Mouse (Mus musculus) ES-E14 (cell line): Measurements from ENCODE around the gene Dnah1.

ENCODE experiments used
- MAFK ChIP-seq: IDR thresholded peaks from 2 replicates; pipeline ENCODE4 v1.6.1; 2014; ENCODE audit warnings: mild to moderate bottlenecking, low read depth, low read length, inconsistent platforms; ENCODE audit not compliant: insufficient read depth
- ZNF384 ChIP-seq: IDR thresholded peaks from 2 replicates; pipeline ENCODE4 v1.6.1; 2012; ENCODE audit warnings: low read depth, low read length, inconsistent platforms

- no peak for TF ChIP-seq MAFK
- TF ChIP-seq ZNF384: no peak
Measured at GRCm38 (mm10) chr14:31233070-31233995, 90.4 kb downstream of the Dnah1 start.
